Mouse (Mus musculus) liver, embryonic 11.5 days (tissue): ENCODE data around the gene Hps5. TPM values are rescaled to one million over a fixed set of nuclear protein-coding genes. Genes with fewer than 3 reads are reported as not detected.

ENCODE experiments used
- ATAC-seq: fragments of 200-750 bp; cut with Nextera tagmentation; replicated peaks from 2 replicates; pipeline ENCODE4 v1.8.0; 2017; ENCODE audit warnings: moderate number of reproducible peaks, mild to moderate bottlenecking, moderate TSS enrichment, moderate library complexity; ENCODE audit not compliant: low FRiP score
- DNase-seq: peaks from one replicate; pipeline ENCODE4 v3.0.0-alpha.2; 2017; ENCODE audit warnings: low spot score
- H3K27ac ChIP-seq: fragments of 300-500 bp; sonication (generic); 2 replicates; pipeline ENCODE4 v1.5.1; 2014; ENCODE audit warnings: mild to moderate bottlenecking, low read depth, low read length, control low read depth
- H3K27me3 ChIP-seq: fragments of 300-500 bp; sonication (generic); replicated peaks from 2 replicates; pipeline ENCODE4 v1.6.1; 2014; ENCODE audit warnings: low read length, mixed read lengths; ENCODE audit not compliant: control insufficient read depth, insufficient read depth
- H3K36me3 ChIP-seq: fragments of 300-500 bp; sonication (generic); 2 replicates; pipeline ENCODE4 v1.6.1; 2014; ENCODE audit warnings: mild to moderate bottlenecking, low read length, moderate library complexity, mixed read lengths; ENCODE audit not compliant: control insufficient read depth, insufficient read depth
- H3K4me1 ChIP-seq: fragments of 300-500 bp; sonication (generic); replicated peaks from 2 replicates; pipeline ENCODE4 v1.6.1; 2014; ENCODE audit warnings: low read length, mixed read lengths; ENCODE audit not compliant: control insufficient read depth, insufficient read depth
- H3K4me2 ChIP-seq: fragments of 300-500 bp; sonication (generic); 2 replicates; pipeline ENCODE4 v1.6.1; 2014; ENCODE audit warnings: mild to moderate bottlenecking, control low read depth, moderate library complexity
- H3K4me3 ChIP-seq: fragments of 300-500 bp; sonication (generic); 2 replicates; pipeline ENCODE4 v1.5.1; 2014; ENCODE audit warnings: low read depth, low read length, control low read depth
- H3K9ac ChIP-seq: fragments of 300-500 bp; sonication (generic); 2 replicates; pipeline ENCODE4 v1.6.1; 2014; ENCODE audit warnings: low read depth, low read length, control low read depth
- H3K9me3 ChIP-seq: fragments of 300-500 bp; sonication (generic); 2 replicates; pipeline ENCODE4 v1.6.1; 2016; ENCODE audit warnings: low read length, inconsistent platforms, mixed read lengths; ENCODE audit not compliant: control insufficient read depth
- WGBS: fragments of 180-500 bp; shearing (Covaris S2); extraction: QIAGEN DNeasy Blood & Tissue Kit; methylation state at CpG from one replicate; pipeline ENCODE4 v1.1.7; 2014; 5-methylcytosine and 5-hydroxymethylcytosine counted together
- polyA plus RNA-seq: library from polyadenylated mRNA; unstranded; fragments of >200 nt; fragmentation: Nextera tagmentation; extraction: Ambion mirVana; gene quantifications from 2 replicates; pipeline ENCODE4 v1.2.1, GENCODE M21; 2014

The Hps5 gene
- polyA plus RNA-seq, 1 experiment from 2014 or later = 15.5 TPM

- 60% methylated on average over 2 of the region's 2 CpGs for WGBS
- no peak for DNase-seq
These were observed 60.9 kb downstream of the Hps5 start for GRCm38 (mm10) chr7:46734983-46735382.

GRCm38 (mm10) chr7:46732458-46732857 lies 63.4 kb downstream of the Hps5 start, which contains the start of gene Saa4:
Gene Saa4, minus strand, starts transcription at chr7:46732603.
- Histone ChIP-seq H3K4me1 (no peaks in the 10 kb centered on the region), H3K9ac (no peak within 1 kb of the TSS), H3K36me3 (no peaks in the 10 kb centered on the region), H3K27ac (no peak within 1 kb of the TSS), H3K27me3 (no peaks in the 10 kb centered on the region), H3K4me2 (peak within 1 kb of the TSS; percentile 18; the same call in 1 of the 2 replicates), H3K9me3 (no peaks in the 10 kb centered on the region), H3K4me3 (no peak within 1 kb of the TSS)
- ATAC-seq (0 out of 2 replicates have a peak, but pooled peaks have one; percentile 41), DNase-seq (no peak)
- 73% methylated on average over 4 of the region's 4 CpGs for WGBS

More at GRCm38 (mm10) chr7:46734983-46735382, 60.9 kb downstream of the Hps5 start:
- ATAC-seq = no peak
- no peaks in the 10 kb centered on the region for H3K27me3 ChIP-seq
- no peaks in the 10 kb centered on the region for H3K9me3 ChIP-seq
- H3K27ac ChIP-seq = no peak overlapping the region
- no peak overlapping the region for H3K4me3 ChIP-seq
- no peak overlapping the region for H3K4me2 ChIP-seq
- H3K9ac ChIP-seq = no peak overlapping the region
- H3K36me3 ChIP-seq = no peaks in the 10 kb centered on the region
- H3K4me1 ChIP-seq = no peaks in the 10 kb centered on the region

GRCm38 (mm10) chr7:46727584-46727983 lies 68.3 kb downstream of the Hps5 start:
- 82% methylated on average over 1 of the region's 1 CpGs for WGBS
- Histone ChIP-seq H3K4me3 (no peak overlapping the region), H3K9ac (no peak overlapping the region), H3K27ac (no peak overlapping the region), H3K27me3 (no peaks in the 10 kb centered on the region), H3K36me3 (no peaks in the 10 kb centered on the region), H3K9me3 (no peaks in the 10 kb centered on the region), H3K4me1 (no peaks in the 10 kb centered on the region; the same call in 1 of the 2 replicates), H3K4me2 (no peak overlapping the region)
- no peak for ATAC-seq
- DNase-seq = no peak

GRCm38 (mm10) chr7:46724396-46724795 lies 71.5 kb downstream of the Hps5 start:
- no peaks in the 10 kb centered on the region for H3K36me3 ChIP-seq
- 77% methylated on average over 5 of the region's 5 CpGs for WGBS
- H3K9ac ChIP-seq = no peak overlapping the region
- H3K27me3 ChIP-seq = no peaks in the 10 kb centered on the region
- ATAC-seq (no peak), DNase-seq (no peak)
- no peaks in the 10 kb centered on the region; the same call in 1 of the 2 replicates for H3K4me1 ChIP-seq
- no peak overlapping the region for H3K4me2 ChIP-seq
- no peak overlapping the region for H3K4me3 ChIP-seq
- H3K27ac ChIP-seq = no peak overlapping the region
- no peaks in the 10 kb centered on the region for H3K9me3 ChIP-seq

GRCm38 (mm10) chr7:46723849-46724248 lies 72.0 kb downstream of the Hps5 start:
- Histone ChIP-seq H3K9me3 (no peaks in the 10 kb centered on the region), H3K4me1 (no peaks in the 10 kb centered on the region; the same call in 1 of the 2 replicates), H3K27me3 (no peaks in the 10 kb centered on the region), H3K4me3 (no peak overlapping the region), H3K9ac (no peak overlapping the region), H3K36me3 (no peaks in the 10 kb centered on the region), H3K4me2 (no peak overlapping the region), H3K27ac (no peak overlapping the region)
- WGBS = 71% methylated on average over 3 of the region's 3 CpGs
- no peak for ATAC-seq
- DNase-seq = no peak

- H3K4me1 ChIP-seq = no peaks in the 10 kb centered on the region; the same call in 1 of the 2 replicates
- H3K4me3 ChIP-seq = no peak overlapping the region
- H3K36me3 ChIP-seq = no peaks in the 10 kb centered on the region
- DNase-seq = no peak
- H3K9ac ChIP-seq = no peak overlapping the region
- H3K4me2 ChIP-seq = no peak overlapping the region
- H3K9me3 ChIP-seq = no peaks in the 10 kb centered on the region
- no peak overlapping the region for H3K27ac ChIP-seq
- 94% methylated on average over 6 of the region's 6 CpGs for WGBS
- ATAC-seq = no peak
- no peaks in the 10 kb centered on the region for H3K27me3 ChIP-seq
These were observed 72.5 kb downstream of the Hps5 start for GRCm38 (mm10) chr7:46723354-46723753.

- ATAC-seq (no peak), DNase-seq (no peak)
- H3K27ac ChIP-seq = no peak overlapping the region
- no peaks in the 10 kb centered on the region for H3K9me3 ChIP-seq
- no peaks in the 10 kb centered on the region for H3K27me3 ChIP-seq
- no peaks in the 10 kb centered on the region for H3K36me3 ChIP-seq
- H3K4me2 ChIP-seq = no peak overlapping the region
- WGBS = 64% methylated on average over 9 of the region's 9 CpGs
- H3K4me1 ChIP-seq = no peaks in the 10 kb centered on the region; the same call in 1 of the 2 replicates
- no peak overlapping the region for H3K9ac ChIP-seq
- no peak overlapping the region for H3K4me3 ChIP-seq
These were observed 75.4 kb downstream of the Hps5 start for GRCm38 (mm10) chr7:46720460-46720859.

- Histone ChIP-seq H3K4me2 (no peak overlapping the region), H3K27me3 (no peaks in the 10 kb centered on the region), H3K4me3 (no peak overlapping the region), H3K36me3 (no peaks in the 10 kb centered on the region), H3K4me1 (no peaks in the 10 kb centered on the region; the same call in 1 of the 2 replicates), H3K9me3 (no peaks in the 10 kb centered on the region), H3K9ac (no peak overlapping the region), H3K27ac (no peak overlapping the region; the same call in 1 of the 2 replicates)
- 64% methylated on average over 7 of the region's 7 CpGs for WGBS
- ATAC-seq (peak; percentile 69), DNase-seq (no peak)
These were observed 76.3 kb downstream of the Hps5 start for GRCm38 (mm10) chr7:46719526-46719925.

- no peaks in the 10 kb centered on the region for H3K4me1 ChIP-seq
- H3K4me2 ChIP-seq = no peak overlapping the region
- no peak for DNase-seq
- ATAC-seq = no peak
- H3K9me3 ChIP-seq = no peaks in the 10 kb centered on the region
- no peaks in the 10 kb centered on the region for H3K27me3 ChIP-seq
- H3K36me3 ChIP-seq = no peaks in the 10 kb centered on the region
- no peak overlapping the region for H3K4me3 ChIP-seq
- no peak overlapping the region for H3K9ac ChIP-seq
- 69% methylated on average over 7 of the region's 7 CpGs for WGBS
- no peak overlapping the region for H3K27ac ChIP-seq
These were observed 77.1 kb downstream of the Hps5 start for GRCm38 (mm10) chr7:46718591-46719270.
